Mouse (Mus musculus): ENCODE measurements around the gene Kcnj10.

DNA sequence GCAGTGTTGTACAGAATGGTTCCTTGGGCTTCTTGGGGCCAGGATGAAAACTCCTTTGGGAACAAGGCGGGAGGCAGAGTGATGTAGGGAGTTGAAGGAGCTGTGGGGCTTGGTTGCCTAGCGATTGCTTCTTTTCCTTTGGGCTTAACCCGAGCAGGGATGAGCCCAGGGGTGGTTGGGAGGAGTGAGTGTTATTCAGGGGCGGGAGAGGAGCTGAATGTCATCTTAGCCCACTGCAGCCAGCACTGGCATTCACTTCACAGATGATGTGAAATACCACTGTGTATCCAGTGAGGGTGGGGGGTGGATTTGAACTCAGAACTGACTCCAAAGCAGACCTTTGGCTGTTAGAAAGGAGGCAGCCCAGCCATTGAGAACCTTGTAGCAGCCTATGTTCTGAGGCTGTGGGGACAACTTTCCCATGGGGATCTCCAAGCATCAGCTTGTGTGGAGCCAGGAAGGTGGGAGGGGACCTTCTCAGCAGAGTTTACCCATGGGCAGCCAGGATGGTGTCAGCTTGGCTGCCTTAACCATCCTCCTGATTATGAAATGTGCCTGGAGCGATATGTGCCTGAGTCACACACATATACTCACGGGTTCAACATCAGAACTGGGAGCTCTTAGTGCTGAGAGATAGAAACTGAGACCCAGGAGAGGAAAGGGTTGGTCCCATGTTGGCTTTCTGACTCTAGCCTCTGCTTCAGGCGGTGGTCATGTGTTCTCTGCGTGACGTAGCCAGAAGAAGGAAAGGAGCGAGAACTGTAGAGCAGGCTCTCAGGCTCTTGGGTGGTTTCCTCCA, 27.2 kb upstream of the Kcnj10 start:
- TF ChIP-seq POLR2A (IDR thresholded peaks at IDR 0.05; ENCODE audit: low read depth, low read length) (no peak), CTCF (IDR thresholded peaks at IDR 0.05; ENCODE audit: borderline replicate concordance, insufficient read depth, low read length) (no peak)

All from embryonic fibroblast, embryonic 13.5 days (primary cell).